Mouse (Mus musculus): ENCODE data around the gene Axin1. TPM values are rescaled to one million over a fixed set of nuclear protein-coding genes. Genes with fewer than 3 reads are reported as not detected.
"Not testable (repeated sequence)": the region's sequence is repeated elsewhere in the genome, so short reads cannot be mapped to it uniquely, and the experiment has no call there.

Axin1 gene
- polyA plus RNA-seq, 1 experiment from 2014 or later = 12.4 TPM

- H3K27me3 ChIP-seq (replicated peaks; ENCODE audit: low read depth, poor library complexity, severe bottlenecking); H3K9me3 ChIP-seq; DNase-seq (ENCODE audit: low spot score); H3K4me3 ChIP-seq; H3K27ac ChIP-seq (replicated peaks); H3K4me1 ChIP-seq: not testable (repeated sequence)
- H3K36me3 ChIP-seq (replicated peaks) = peaks cover 63% of the 10 kb centered on the region
- 84% methylated on average over 2 of the region's 2 CpGs for WGBS
These were observed 36.8 kb downstream of the Axin1 start for GRCm38 (mm10) chr17:26175248-26175647.

DNA sequence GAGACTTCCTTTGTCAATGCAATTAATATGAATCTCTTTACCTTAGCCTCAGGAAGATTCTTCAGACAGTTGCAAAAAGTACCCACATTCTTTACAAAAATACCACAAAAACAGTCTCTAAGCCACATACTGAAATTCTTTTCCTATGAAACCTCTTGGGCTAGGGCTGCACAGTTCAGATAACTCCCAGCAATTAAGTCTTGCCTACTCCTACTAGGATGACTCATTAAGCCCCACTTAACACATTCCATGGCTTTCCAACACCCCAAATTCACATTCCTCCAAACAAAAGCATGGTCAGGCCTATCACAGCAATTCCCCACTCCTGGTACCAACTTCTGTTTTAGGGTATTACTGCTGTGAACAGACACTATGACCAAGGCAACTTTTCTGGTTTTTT is 40.1 kb downstream of the Axin1 start:
- H3K27me3 ChIP-seq (replicated peaks; ENCODE audit: low read depth, poor library complexity, severe bottlenecking) = no peaks in the 10 kb centered on the region
- H3K36me3 ChIP-seq (replicated peaks) = peaks cover 86% of the 10 kb centered on the region
- no peak overlapping the region for H3K27ac ChIP-seq (replicated peaks)
- H3K4me3 ChIP-seq = no peak overlapping the region
- H3K9me3 ChIP-seq = no peaks in the 10 kb centered on the region
- no peaks in the 10 kb centered on the region for H3K4me1 ChIP-seq
- DNase-seq (ENCODE audit: low spot score) = no peak

GRCm38 (mm10) chr17:26181179-26181578 is 42.7 kb downstream of the Axin1 start:
- no peaks in the 10 kb centered on the region for H3K4me1 ChIP-seq
- H3K9me3 ChIP-seq = no peaks in the 10 kb centered on the region
- no peak for DNase-seq (ENCODE audit: low spot score)
- WGBS = 95% methylated on average over 3 of the region's 3 CpGs
- peaks cover 88% of the 10 kb centered on the region for H3K36me3 ChIP-seq (replicated peaks)
- no peak overlapping the region for H3K27ac ChIP-seq (replicated peaks)
- H3K4me3 ChIP-seq = no peak overlapping the region
- no peaks in the 10 kb centered on the region for H3K27me3 ChIP-seq (replicated peaks; ENCODE audit: low read depth, poor library complexity, severe bottlenecking)

GRCm38 (mm10) chr17:26187592-26187991 is 49.1 kb downstream of the Axin1 start:
- H3K4me3 ChIP-seq = no peak overlapping the region
- no peak for DNase-seq (ENCODE audit: low spot score)
- H3K9me3 ChIP-seq = no peaks in the 10 kb centered on the region
- H3K36me3 ChIP-seq (replicated peaks) = peaks cover 99% of the 10 kb centered on the region
- H3K27me3 ChIP-seq (replicated peaks; ENCODE audit: low read depth, poor library complexity, severe bottlenecking) = no peaks in the 10 kb centered on the region
- H3K4me1 ChIP-seq = no peaks in the 10 kb centered on the region
- 96% methylated on average over 5 of the region's 5 CpGs for WGBS
- H3K27ac ChIP-seq (replicated peaks) = no peak overlapping the region

- Histone ChIP-seq H3K4me3 (no peak overlapping the region), H3K27me3 (replicated peaks; ENCODE audit: low read depth, poor library complexity, severe bottlenecking) (no peaks in the 10 kb centered on the region), H3K9me3 (no peaks in the 10 kb centered on the region), H3K27ac (replicated peaks) (no peak overlapping the region), H3K4me1 (no peaks in the 10 kb centered on the region), H3K36me3 (replicated peaks) (peaks cover 99% of the 10 kb centered on the region)
- no peak for DNase-seq (ENCODE audit: low spot score)
- 95% methylated on average over 11 of the region's 11 CpGs for WGBS
These were observed 49.8 kb downstream of the Axin1 start for GRCm38 (mm10) chr17:26188091-26188805.

GRCm38 (mm10) chr17:26191486-26191885 is 53.0 kb downstream of the Axin1 start:
- H3K36me3 ChIP-seq (replicated peaks) = peaks cover 99% of the 10 kb centered on the region
- H3K27me3 ChIP-seq (replicated peaks; ENCODE audit: low read depth, poor library complexity, severe bottlenecking); H3K9me3 ChIP-seq; H3K4me3 ChIP-seq; DNase-seq (ENCODE audit: low spot score); H3K27ac ChIP-seq (replicated peaks); H3K4me1 ChIP-seq: not testable (repeated sequence)
- 91% methylated on average over 7 of the region's 7 CpGs for WGBS

- H3K9me3 ChIP-seq = no peaks in the 10 kb centered on the region
- no peaks in the 10 kb centered on the region for H3K4me1 ChIP-seq
- H3K27ac ChIP-seq (replicated peaks) = no peak overlapping the region
- no peaks in the 10 kb centered on the region for H3K27me3 ChIP-seq (replicated peaks; ENCODE audit: low read depth, poor library complexity, severe bottlenecking)
- peaks cover 99% of the 10 kb centered on the region for H3K36me3 ChIP-seq (replicated peaks)
- H3K4me3 ChIP-seq = no peak overlapping the region
- 95% methylated on average over 15 of the region's 15 CpGs for WGBS
- DNase-seq (ENCODE audit: low spot score) = no peak
These were observed 54.1 kb downstream of the Axin1 start for GRCm38 (mm10) chr17:26192481-26193190.

DNA sequence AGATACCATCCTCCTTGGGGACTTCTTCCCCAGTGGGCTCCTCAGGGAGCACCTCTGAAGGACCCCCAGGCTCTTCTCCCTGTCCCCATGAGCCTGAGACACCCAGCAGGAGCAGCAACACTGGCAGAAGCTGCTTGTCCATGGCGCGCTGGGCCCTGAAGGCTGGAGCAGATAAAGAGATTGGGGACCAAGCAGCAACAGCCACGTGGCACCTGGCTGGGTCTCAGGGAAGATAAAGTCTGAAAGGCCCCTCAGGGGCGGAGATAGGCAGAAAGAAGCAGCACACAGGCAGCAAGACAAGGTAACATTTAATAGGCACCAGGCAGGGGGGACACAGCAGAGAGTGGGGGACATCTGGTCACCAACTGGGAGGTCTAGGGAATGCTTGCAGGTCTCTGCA is 60.4 kb downstream of the Axin1 start, which contains the start of gene Pdia2:
Gene Pdia2 (minus strand): TSS at position 196 of the 400 bp plus-strand sequence.
- H3K27me3 ChIP-seq (replicated peaks; ENCODE audit: low read depth, poor library complexity, severe bottlenecking) = peaks cover 59% of the 10 kb centered on the region
- peaks cover 52% of the 10 kb centered on the region for H3K36me3 ChIP-seq (replicated peaks)
- no peaks in the 10 kb centered on the region for H3K9me3 ChIP-seq
- H3K27ac ChIP-seq (replicated peaks) = no peak within 1 kb of the TSS
- WGBS = 70% methylated on average over 4 of the region's 4 CpGs
- DNase-seq (ENCODE audit: low spot score) = no peak
- H3K4me3 ChIP-seq = no peak within 1 kb of the TSS
- H3K4me1 ChIP-seq = peaks cover 29% of the 10 kb centered on the region

GRCm38 (mm10) chr17:26200831-26201705 is 62.6 kb downstream of the Axin1 start:
- Histone ChIP-seq H3K4me1 (peaks cover 41% of the 10 kb centered on the region), H3K9me3 (no peaks in the 10 kb centered on the region), H3K27me3 (replicated peaks; ENCODE audit: low read depth, poor library complexity, severe bottlenecking) (peaks cover 81% of the 10 kb centered on the region), H3K36me3 (replicated peaks) (peaks cover 31% of the 10 kb centered on the region), H3K4me3 (peak overlapping the region; percentile 67), H3K27ac (replicated peaks) (peak overlapping the region; percentile 74)
- 2% methylated on average over 92 of the region's 92 CpGs for WGBS
- peak; percentile 57 for DNase-seq (ENCODE audit: low spot score)

- H3K4me3 ChIP-seq = no peak overlapping the region; the same call in 1 of the 2 replicates
- H3K9me3 ChIP-seq = no peaks in the 10 kb centered on the region
- no peak for DNase-seq (ENCODE audit: low spot score)
- peaks cover 81% of the 10 kb centered on the region for H3K27me3 ChIP-seq (replicated peaks; ENCODE audit: low read depth, poor library complexity, severe bottlenecking)
- H3K27ac ChIP-seq (replicated peaks) = no peak overlapping the region
- H3K36me3 ChIP-seq (replicated peaks) = peaks cover 21% of the 10 kb centered on the region
- peaks cover 41% of the 10 kb centered on the region for H3K4me1 ChIP-seq
These were observed 63.5 kb downstream of the Axin1 start for GRCm38 (mm10) chr17:26201998-26202397.

- DNase-seq (ENCODE audit: low spot score) = peak; percentile 26
- peaks cover 41% of the 10 kb centered on the region for H3K4me1 ChIP-seq
- peaks cover 81% of the 10 kb centered on the region for H3K27me3 ChIP-seq (replicated peaks; ENCODE audit: low read depth, poor library complexity, severe bottlenecking)
- peak within 1 kb of the TSS; percentile 11; the same call in 1 of the 2 replicates for H3K27ac ChIP-seq (replicated peaks)
- no peaks in the 10 kb centered on the region for H3K9me3 ChIP-seq
- WGBS = 2% methylated on average over 22 of the region's 22 CpGs
- peak within 1 kb of the TSS; percentile 61 for H3K4me3 ChIP-seq
- peaks cover 14% of the 10 kb centered on the region for H3K36me3 ChIP-seq (replicated peaks)
These were observed 64.2 kb downstream of the Axin1 start, which contains the start of gene Rgs11 for GRCm38 (mm10) chr17:26202737-26203136. TSS of gene Rgs11 (plus strand) at chr17:26202951.

GRCm38 (mm10) chr17:26203321-26203811 is 64.9 kb downstream of the Axin1 start:
- Histone ChIP-seq H3K36me3 (replicated peaks) (peaks cover 8% of the 10 kb centered on the region), H3K27me3 (replicated peaks; ENCODE audit: low read depth, poor library complexity, severe bottlenecking) (peaks cover 77% of the 10 kb centered on the region), H3K4me3 (peak overlapping the region; percentile 61), H3K4me1 (peaks cover 41% of the 10 kb centered on the region), H3K27ac (replicated peaks) (peak overlapping the region; percentile 11; the same call in 1 of the 2 replicates), H3K9me3 (no peaks in the 10 kb centered on the region)
- DNase-seq (ENCODE audit: low spot score) = peak; percentile 47
- WGBS = 1% methylated on average over 30 of the region's 30 CpGs
